Mouse (Mus musculus) olfactory bulb, adult 2 months (tissue): ENCODE data around the gene Nos3. TPM values are rescaled to one million over a fixed set of nuclear protein-coding genes. Genes with fewer than 3 reads are reported as not detected.

Experiments used
- H3K27ac ChIP-seq: fragments of 200-500 bp; 2 replicates; pipeline ENCODE4 v1.5.1; 2012; ENCODE audit warnings: low read depth, low read length; ENCODE audit not compliant: insufficient read depth
- H3K4me1 ChIP-seq: fragments of 200-500 bp; 2 replicates; pipeline ENCODE4 v1.6.1; 2012; ENCODE audit warnings: low read length; ENCODE audit not compliant: control insufficient read depth, insufficient read depth
- H3K4me3 ChIP-seq: fragments of 200-500 bp; 2 replicates; pipeline ENCODE4 v1.5.1; 2012; ENCODE audit warnings: mild to moderate bottlenecking, low read depth, low read length, moderate library complexity; ENCODE audit not compliant: insufficient read depth
- CTCF ChIP-seq: fragments of 200-500 bp; IDR thresholded peaks from 2 replicates; pipeline ENCODE4 v1.5.1; 2012; ENCODE audit warnings: low read depth, mild to moderate bottlenecking, low read length, moderate library complexity; ENCODE audit not compliant: insufficient read depth
- POLR2A ChIP-seq: fragments of 200-500 bp; IDR thresholded peaks from 2 replicates; pipeline ENCODE4 v1.6.1; 2012; ENCODE audit warnings: mild to moderate bottlenecking, low read depth, low read length, moderate library complexity; ENCODE audit not compliant: insufficient read depth
- WGBS: fragments of 180-500 bp; shearing (Covaris S2); methylation state at CpG from one replicate; pipeline ENCODE4 v1.1.7; 2018; 5-methylcytosine and 5-hydroxymethylcytosine counted together
- polyA plus RNA-seq: library from polyadenylated mRNA; stranded (reverse); fragments of >200 nt; gene quantifications from 2 replicates; pipeline ENCODE4 v1.2.4, GENCODE M21; 2012; ENCODE audit warnings: low replicate concordance; ENCODE audit not compliant: missing spikeins, insufficient read depth, insufficient read length

The Nos3 gene
- polyA plus RNA-seq, 1 experiment = not detected

GRCm38 (mm10) chr5:24378700-24379099, 14.1 kb downstream of the Nos3 start:
- no peak overlapping the region for H3K4me3 ChIP-seq
- no peak overlapping the region for H3K27ac ChIP-seq
- H3K4me1 ChIP-seq = peaks cover 19% of the 10 kb centered on the region
- no peak for TF ChIP-seq CTCF
- no peak for TF ChIP-seq POLR2A
- WGBS = 84% methylated on average over 2 of the region's 2 CpGs

DNA sequence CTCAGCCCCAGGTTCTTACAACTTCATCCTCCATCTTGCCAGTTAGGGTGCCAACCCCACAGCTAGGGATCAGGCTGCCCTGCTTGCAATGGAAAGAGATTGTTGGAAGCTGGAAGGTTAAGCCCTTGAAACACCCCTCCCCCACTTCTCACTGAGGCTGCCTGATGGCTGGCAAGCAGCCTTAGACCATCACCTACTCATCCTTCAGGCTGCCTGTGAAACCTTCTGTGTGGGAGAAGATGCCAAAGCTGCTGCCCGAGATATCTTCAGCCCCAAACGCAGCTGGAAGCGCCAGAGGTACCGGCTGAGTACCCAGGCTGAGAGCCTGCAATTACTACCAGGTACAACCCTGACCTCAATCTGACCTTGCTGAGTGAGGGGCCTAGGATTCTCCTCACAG, 14.9 kb downstream of the Nos3 start:
- Histone ChIP-seq H3K4me3 (no peak overlapping the region), H3K4me1 (peaks cover 22% of the 10 kb centered on the region), H3K27ac (no peak overlapping the region)
- WGBS = 46% methylated on average over 4 of the region's 4 CpGs
- TF ChIP-seq CTCF (no peak), POLR2A (no peak)

DNA sequence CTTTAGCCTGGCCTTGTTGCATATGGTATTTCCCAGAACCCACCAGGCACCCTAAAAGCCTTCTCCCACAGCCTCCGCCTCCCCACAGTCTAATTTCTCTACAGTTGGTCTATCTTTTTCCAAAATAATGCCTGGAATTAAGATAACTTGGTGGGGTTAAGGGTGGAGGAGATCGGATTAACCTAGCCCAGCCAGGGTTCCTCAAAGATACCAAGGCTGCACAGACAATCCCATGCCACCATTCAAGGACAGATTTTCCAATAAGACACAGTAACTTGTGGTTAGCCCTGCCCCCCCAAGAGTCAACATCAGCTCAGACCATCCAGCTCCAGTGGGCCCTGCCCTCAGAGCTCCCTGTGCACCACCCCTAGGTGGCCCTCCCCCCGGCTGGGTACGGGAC, 15.9 kb downstream of the Nos3 start:
- Histone ChIP-seq H3K4me1 (peaks cover 24% of the 10 kb centered on the region), H3K27ac (no peak overlapping the region), H3K4me3 (no peak overlapping the region)
- TF ChIP-seq POLR2A (no peak), CTCF (no peak)
- 83% methylated on average over 4 of the region's 4 CpGs for WGBS

- Histone ChIP-seq H3K4me1 (peaks cover 24% of the 10 kb centered on the region), H3K4me3 (no peak overlapping the region), H3K27ac (no peak overlapping the region)
- TF ChIP-seq POLR2A (no peak), CTCF (no peak)
- 86% methylated on average over 6 of the region's 6 CpGs for WGBS
Measured at GRCm38 (mm10) chr5:24381486-24381885, 16.9 kb downstream of the Nos3 start.

DNA sequence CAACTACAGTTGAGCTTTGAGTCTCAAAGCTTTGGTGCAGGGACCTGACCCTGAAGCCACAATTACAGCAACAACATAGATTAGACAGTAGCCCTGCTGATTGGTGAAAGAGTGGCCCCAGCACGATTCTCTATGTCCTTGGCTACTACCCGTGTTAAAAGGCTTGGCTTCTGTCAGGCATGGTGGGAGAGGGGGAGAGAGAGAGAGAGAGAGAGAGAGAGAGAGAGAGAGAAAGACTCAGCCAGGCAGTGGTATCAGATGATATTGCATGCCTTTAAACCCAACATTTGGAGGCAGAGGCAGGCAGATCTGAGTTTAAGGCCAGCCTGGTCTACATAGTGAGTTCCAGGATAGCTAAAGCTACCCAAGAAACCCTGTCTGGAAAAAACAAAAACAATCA, 17.4 kb downstream of the Nos3 start:
- TF ChIP-seq POLR2A = no peak
- TF ChIP-seq CTCF = no peak
- H3K4me3 ChIP-seq = no peak overlapping the region
- H3K27ac ChIP-seq = no peak overlapping the region
- WGBS = 57% methylated on average over 2 of the region's 2 CpGs
- peaks cover 26% of the 10 kb centered on the region for H3K4me1 ChIP-seq

DNA sequence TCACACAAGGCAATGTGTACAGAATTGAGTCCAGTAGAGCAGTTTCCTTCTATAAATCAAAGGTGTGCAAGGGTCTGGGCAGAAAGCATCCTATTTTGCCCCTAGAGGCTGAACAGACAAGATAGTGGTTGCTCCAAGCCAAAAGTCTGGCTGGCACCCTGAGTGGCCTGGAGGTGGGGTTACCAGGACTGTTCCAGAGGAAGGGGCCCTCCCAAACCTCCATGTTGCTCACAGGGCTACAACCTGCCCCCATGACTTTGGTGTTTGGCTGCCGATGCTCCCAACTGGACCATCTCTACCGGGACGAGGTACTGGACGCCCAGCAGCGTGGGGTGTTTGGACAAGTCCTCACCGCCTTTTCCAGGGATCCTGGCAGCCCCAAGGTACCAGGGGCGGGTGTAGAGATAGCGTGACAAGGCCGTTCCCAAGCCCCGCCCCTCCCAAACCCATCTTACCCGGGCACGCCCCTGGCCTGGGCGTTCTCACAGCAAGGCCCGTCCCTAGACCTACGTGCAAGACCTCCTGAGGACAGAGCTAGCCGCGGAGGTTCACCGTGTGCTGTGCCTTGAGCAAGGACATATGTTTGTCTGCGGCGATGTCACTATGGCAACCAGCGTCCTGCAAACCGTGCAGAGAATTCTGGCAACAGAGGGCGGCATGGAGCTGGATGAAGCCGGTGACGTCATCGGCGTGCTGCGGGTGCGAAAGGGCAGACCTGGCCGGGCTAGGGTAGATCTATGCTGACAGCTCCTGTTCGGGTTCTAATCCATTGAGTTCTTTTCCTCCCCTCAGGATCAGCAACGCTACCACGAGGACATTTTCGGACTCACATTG, 18.6 kb downstream of the Nos3 start:
- TF ChIP-seq CTCF (peak; percentile 44; the same call in 1 of the 2 replicates), POLR2A (no peak)
- WGBS = 1% methylated on average over 34 of the region's 34 CpGs
- Histone ChIP-seq H3K27ac (peak overlapping the region; percentile 66), H3K4me1 (peaks cover 38% of the 10 kb centered on the region), H3K4me3 (peak overlapping the region; percentile 53)

- no peak overlapping the region for H3K27ac ChIP-seq
- WGBS = 42% methylated on average over 6 of the region's 6 CpGs
- no peak for TF ChIP-seq POLR2A
- no peak for TF ChIP-seq CTCF
- peaks cover 39% of the 10 kb centered on the region for H3K4me1 ChIP-seq
- H3K4me3 ChIP-seq = no peak overlapping the region
Measured at GRCm38 (mm10) chr5:24384407-24384806, 19.8 kb downstream of the Nos3 start.

DNA sequence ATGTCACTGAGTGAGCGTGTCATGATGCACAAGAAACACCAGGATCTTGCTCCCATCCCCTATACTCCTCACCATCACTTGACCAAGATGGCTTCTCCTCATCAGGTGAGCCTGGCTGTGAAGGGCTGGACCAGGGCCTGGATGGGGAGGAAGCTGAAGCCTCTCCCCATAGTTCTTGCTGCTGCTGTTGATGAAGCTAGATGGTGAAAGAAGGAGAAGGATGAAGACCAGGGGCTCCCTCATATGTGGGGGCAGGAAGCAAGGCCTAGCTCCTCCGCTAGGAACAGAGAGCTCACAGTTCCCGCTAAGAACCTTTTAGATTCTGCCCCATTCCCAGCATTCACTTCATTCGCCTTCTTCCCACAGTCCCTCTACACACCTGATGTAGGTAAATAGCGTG, 20.8 kb downstream of the Nos3 start:
- no peak overlapping the region for H3K4me3 ChIP-seq
- H3K4me1 ChIP-seq = peaks cover 30% of the 10 kb centered on the region
- no peak overlapping the region for H3K27ac ChIP-seq
- TF ChIP-seq POLR2A = no peak
- no peak for TF ChIP-seq CTCF
- WGBS = 96% methylated on average over 5 of the region's 5 CpGs

DNA sequence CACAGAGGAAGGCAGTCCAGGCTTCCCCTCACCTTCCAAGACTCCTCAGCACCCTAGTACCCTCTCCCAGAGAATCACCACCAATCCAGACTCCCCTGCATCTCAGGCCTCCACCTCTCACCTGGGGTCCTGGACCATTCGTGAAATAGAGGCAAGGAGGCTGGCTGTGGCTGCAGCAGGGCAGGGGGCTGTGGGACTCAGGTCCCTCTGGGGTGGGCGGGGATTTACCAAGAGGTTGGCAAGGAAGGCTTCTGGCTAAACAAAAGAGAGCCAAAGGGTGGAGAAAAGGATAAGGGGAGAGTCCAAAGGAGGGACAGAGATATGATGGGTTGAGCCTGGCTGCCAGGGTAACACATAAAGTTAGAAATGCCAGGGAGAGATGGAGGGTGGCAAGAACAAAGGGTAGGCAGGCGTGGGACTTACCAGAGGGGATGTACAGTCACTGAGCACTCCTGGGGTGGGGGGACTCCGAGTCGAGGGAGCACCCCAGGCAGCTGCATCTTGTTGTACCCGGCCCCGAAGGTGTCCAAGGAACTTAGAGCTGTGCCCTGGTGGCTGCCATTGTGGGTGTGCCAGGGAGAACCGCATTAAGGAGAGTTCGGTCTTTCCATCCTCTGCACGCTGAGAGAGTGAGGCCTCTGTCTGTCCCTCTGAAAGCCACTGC, 21.4 kb downstream of the Nos3 start:
- H3K27ac ChIP-seq = no peak overlapping the region
- 85% methylated on average over 10 of the region's 10 CpGs for WGBS

More for the DNA sequence above, 21.4 kb downstream of the Nos3 start:
- peaks cover 30% of the 10 kb centered on the region for H3K4me1 ChIP-seq
- no peak for TF ChIP-seq CTCF
- no peak for TF ChIP-seq POLR2A
- H3K4me3 ChIP-seq = no peak overlapping the region
